Mouse (Mus musculus): ENCODE measurements around the gene Slc15a3.

DNA sequence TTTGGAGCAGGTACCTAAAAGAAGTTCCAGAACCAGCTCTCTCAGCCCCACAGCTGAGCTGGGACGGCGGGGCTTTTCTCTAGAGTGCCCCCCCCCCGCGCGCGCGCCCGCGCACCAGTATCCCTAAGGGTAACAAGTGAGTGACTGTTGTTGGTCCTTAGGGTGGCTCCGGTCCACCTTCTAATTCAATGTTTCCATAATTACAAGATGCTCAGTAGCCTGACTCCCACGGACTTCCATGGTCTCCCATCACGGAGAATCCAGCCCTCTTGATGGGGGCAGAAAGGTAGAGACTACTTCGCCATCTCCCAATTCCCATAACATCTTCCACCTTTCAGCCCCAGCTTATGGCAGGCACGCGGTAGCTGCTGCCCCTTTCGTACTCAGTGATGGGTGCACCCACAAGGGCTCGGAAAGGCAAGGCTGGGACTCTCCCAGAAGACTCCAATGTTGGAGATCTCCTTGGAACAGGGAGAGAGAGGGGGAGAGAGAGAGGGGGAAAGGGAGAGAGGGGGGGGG is 29.2 kb downstream of the Slc15a3 start:
- TF ChIP-seq POLR2A (IDR thresholded peaks at IDR 0.05; ENCODE audit: low read depth, low read length): no peak
- TF ChIP-seq CTCF (conservative IDR thresholded peaks at IDR 0.05; ENCODE audit: insufficient read depth, insufficient read length, low read depth, low read length): no peak

Measured in kidney, adult 2 months (tissue).